Mouse (Mus musculus) bone marrow macrophage, adult 2 months (primary cell): ENCODE measurements at regions not wholly inside any gene's neighbourhood (a gene's known extent, or its start where the extent isn't known, plus 50 kb on each side); places are given as distances from the start of the nearest gene placed in this dataset.

Source experiments
- CTCF ChIP-seq: IDR thresholded peaks from 2 replicates; pipeline ENCODE4 v1.5.1; 2012; ENCODE audit warnings: low read depth, mild to moderate bottlenecking, low read length, moderate library complexity
- POLR2A ChIP-seq: IDR thresholded peaks from 2 replicates; pipeline ENCODE4 v1.6.1; 2012; ENCODE audit warnings: mild to moderate bottlenecking, low read depth, low read length, borderline replicate concordance

GRCm38 (mm10) chr12:28925206-28925605, 173.6 kb downstream of the Eipr1 start:
- TF ChIP-seq CTCF (no peak), POLR2A (no peak)
